Mouse (Mus musculus): ENCODE measurements at regions not wholly inside any gene's neighbourhood (a gene's known extent, or its start where the extent isn't known, plus 50 kb on each side); places are given as distances from the start of the nearest gene placed in this dataset.

GRCm38 (mm10) chr6:116894252-116894651 lies 177.5 kb upstream of the Tmem72 start:
- intact Hi-C loops (cut with DNase I): no loop called here
- DNase-seq (ENCODE audit: low spot score in 2 of 2): no peak

- intact Hi-C loops (cut with DNase I): no loop called here
Observed at GRCm38 (mm10) chr6:116895114-116895513, 178.4 kb upstream of the Tmem72 start.

GRCm38 (mm10) chr6:116896132-116896630 lies 179.5 kb upstream of the Tmem72 start:
- no peak for DNase-seq (ENCODE audit: low spot score in 2 of 2)
- intact Hi-C loops (cut with DNase I): no loop called here

More at GRCm38 (mm10) chr6:116895114-116895513, 178.4 kb upstream of the Tmem72 start:
- DNase-seq (ENCODE audit: low spot score in 2 of 2): peak; percentile 72 to 76

GRCm38 (mm10) chr6:116901816-116902215 lies 185.1 kb upstream of the Tmem72 start:
- intact Hi-C loops (cut with DNase I): no loop called here
- DNase-seq (ENCODE audit: low spot score in 2 of 2): peak; percentile 49 to 84

GRCm38 (mm10) chr6:116902371-116902770 lies 185.7 kb upstream of the Tmem72 start:
- intact Hi-C loops (cut with DNase I): no loop called here
- DNase-seq (ENCODE audit: low spot score in 2 of 2): no peak

GRCm38 (mm10) chr6:116906426-116907172 lies 189.9 kb upstream of the Tmem72 start:
- intact Hi-C loops (cut with DNase I): no loop called here
- no peak for DNase-seq (ENCODE audit: low spot score in 2 of 2)

GRCm38 (mm10) chr6:116910607-116911006 lies 193.9 kb upstream of the Tmem72 start:
- intact Hi-C loops (cut with DNase I): no loop called here
- no peak for DNase-seq (ENCODE audit: low spot score in 2 of 2)

- DNase-seq (ENCODE audit: low spot score in 2 of 2): no peak
- intact Hi-C loops (cut with DNase I): no loop called here
Observed at GRCm38 (mm10) chr6:116912161-116912560, 195.4 kb upstream of the Tmem72 start.

- intact Hi-C loops (cut with DNase I): no loop called here
- no peak for DNase-seq (ENCODE audit: low spot score in 2 of 2)
Observed at GRCm38 (mm10) chr6:116914073-116914472, 197.4 kb upstream of the Tmem72 start.

- intact Hi-C loops (cut with DNase I): no loop called here
- no peak for DNase-seq (ENCODE audit: low spot score in 2 of 2)
Observed at GRCm38 (mm10) chr6:116935024-116935423, 218.3 kb upstream of the Tmem72 start.

- no peak for DNase-seq (ENCODE audit: low spot score in 2 of 2)
- intact Hi-C loops (cut with DNase I): no loop called here
Observed at GRCm38 (mm10) chr6:116941576-116941975, 224.9 kb upstream of the Tmem72 start.

- no peak for DNase-seq (ENCODE audit: low spot score in 2 of 2)
- intact Hi-C loops (cut with DNase I): no loop called here
Observed at GRCm38 (mm10) chr6:116942696-116943095, 225.6 kb upstream of the Cxcl12 start.

GRCm38 (mm10) chr6:116946083-116946732 lies 222.1 kb upstream of the Cxcl12 start:
- no peak for DNase-seq (ENCODE audit: low spot score in 2 of 2)
- intact Hi-C loops (cut with DNase I): no loop called here

- intact Hi-C loops (cut with DNase I): no loop called here
Observed at GRCm38 (mm10) chr6:116959611-116960010, 208.7 kb upstream of the Cxcl12 start.

GRCm38 (mm10) chr6:116960641-116961040 lies 207.7 kb upstream of the Cxcl12 start:
- DNase-seq (ENCODE audit: low spot score in 2 of 2): no peak
- intact Hi-C loops (cut with DNase I): no loop called here

More at GRCm38 (mm10) chr6:116959611-116960010, 208.7 kb upstream of the Cxcl12 start:
- no peak for DNase-seq (ENCODE audit: low spot score in 2 of 2)

- intact Hi-C loops (cut with DNase I): no loop called here
- no peak for DNase-seq (ENCODE audit: low spot score in 2 of 2)
Observed at GRCm38 (mm10) chr6:116966436-116966835, 201.9 kb upstream of the Cxcl12 start.

GRCm38 (mm10) chr6:116969381-116969910 lies 198.9 kb upstream of the Cxcl12 start:
- no peak for DNase-seq (ENCODE audit: low spot score in 2 of 2)
- intact Hi-C loops (cut with DNase I): no loop called here

GRCm38 (mm10) chr6:116974841-116975240 lies 193.5 kb upstream of the Cxcl12 start:
- intact Hi-C loops (cut with DNase I): no loop called here
- DNase-seq (ENCODE audit: low spot score in 2 of 2): no peak

GRCm38 (mm10) chr6:116980349-116980995 lies 187.9 kb upstream of the Cxcl12 start:
- DNase-seq (ENCODE audit: low spot score in 2 of 2): peak; percentile 19 to 30
- intact Hi-C loops (cut with DNase I): no loop called here

- no peak for DNase-seq (ENCODE audit: low spot score in 2 of 2)
- intact Hi-C loops (cut with DNase I): no loop called here
Observed at GRCm38 (mm10) chr6:116985147-116985737, 183.1 kb upstream of the Cxcl12 start.
